Mouse (Mus musculus): ENCODE data around the gene Zdhhc25. TPM values are rescaled to one million over a fixed set of nuclear protein-coding genes. Genes with fewer than 3 reads are reported as not detected.

The Zdhhc25 gene
- polyA plus RNA-seq, 1 experiment from 2014 or later: not detected

DNA sequence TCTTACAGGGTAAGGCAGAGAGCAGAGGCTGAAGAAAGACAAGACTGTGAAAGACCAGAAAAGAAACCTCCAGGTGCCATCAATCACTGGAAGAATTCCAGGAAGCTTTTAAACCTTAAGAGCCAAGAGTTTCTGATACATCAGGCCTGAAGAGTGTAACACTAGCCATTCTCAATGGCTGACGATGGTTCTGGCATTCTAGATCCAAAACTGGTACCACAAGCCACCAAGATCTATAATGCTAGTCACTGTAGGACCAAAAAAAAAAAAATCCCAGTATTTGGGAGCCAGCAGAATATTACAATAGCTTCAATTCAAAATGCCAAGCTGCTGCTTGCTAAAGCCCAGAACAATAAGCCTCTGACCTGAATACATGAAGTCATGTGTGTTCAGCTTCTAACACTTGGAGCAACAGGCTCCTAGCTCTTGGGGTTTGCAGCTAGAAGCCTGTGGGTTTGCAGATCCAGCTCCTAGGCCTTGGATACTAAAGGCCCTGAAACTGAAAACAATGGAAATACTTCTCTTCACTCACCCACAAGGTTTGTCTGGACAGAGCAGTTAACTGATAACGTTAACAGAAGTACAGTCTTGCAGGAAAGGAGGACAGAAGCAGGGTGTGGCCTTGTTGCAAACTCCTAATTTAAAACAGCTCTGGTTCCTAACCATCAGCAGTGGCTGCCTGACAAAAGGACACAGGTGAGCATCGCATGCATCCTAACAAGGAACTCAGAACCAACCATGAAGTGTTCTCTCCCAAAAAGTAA lies 25.4 kb downstream of the Zdhhc25 start:
- no peaks in the 10 kb centered on the region for H3K36me3 ChIP-seq (ENCODE audit: control insufficient read depth, insufficient read depth)
- ATAC-seq: no peak
- WGBS: 80% methylated on average over 3 of the region's 3 CpGs
- H3K4me2 ChIP-seq (ENCODE audit: low read length): no peak overlapping the region
- no peaks in the 10 kb centered on the region for H3K27me3 ChIP-seq (replicated peaks; ENCODE audit: control insufficient read depth, insufficient read depth, low read length)
- H3K27ac ChIP-seq (ENCODE audit: low read length): no peak overlapping the region
- H3K9ac ChIP-seq (replicated peaks; ENCODE audit: low read depth, low read length): no peak overlapping the region
- no peaks in the 10 kb centered on the region for H3K4me1 ChIP-seq (replicated peaks; ENCODE audit: control insufficient read depth, insufficient read depth, low read length)
- H3K9me3 ChIP-seq (ENCODE audit: control insufficient read depth, low read length): peaks cover 2% of the 10 kb centered on the region; the same call in 1 of the 2 replicates
- H3K4me3 ChIP-seq (replicated peaks; ENCODE audit: low read length): no peak overlapping the region

DNA sequence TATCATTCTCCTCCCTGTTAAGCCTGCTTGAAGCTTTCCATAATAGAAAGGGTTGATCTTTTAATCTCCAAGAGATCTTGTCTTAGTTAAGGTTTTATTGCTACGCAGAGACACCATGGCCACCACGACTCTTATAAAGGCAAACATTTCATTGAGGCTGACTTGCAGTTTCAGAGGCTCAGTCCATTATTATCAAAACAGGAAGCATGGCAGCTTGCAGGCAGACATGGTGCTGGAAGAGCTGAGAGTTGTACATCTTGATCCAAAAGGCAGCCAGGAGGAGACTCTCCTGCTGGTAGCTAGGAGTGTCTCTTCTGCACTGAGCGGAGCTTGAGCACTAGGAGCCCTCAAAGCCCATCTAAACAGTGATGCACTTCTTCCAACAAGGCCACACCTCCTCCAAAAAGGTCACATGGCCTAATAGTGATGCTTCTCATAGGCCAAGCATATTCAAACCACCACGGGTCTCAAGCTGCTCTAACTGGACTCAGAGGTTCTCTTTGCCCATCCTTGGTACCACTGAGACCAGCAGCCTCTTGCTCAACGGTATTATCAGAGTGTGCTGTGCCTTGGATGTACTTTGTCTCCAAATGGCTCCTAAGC lies 26.9 kb downstream of the Zdhhc25 start:
- no peaks in the 10 kb centered on the region for H3K27me3 ChIP-seq (replicated peaks; ENCODE audit: control insufficient read depth, insufficient read depth, low read length)
- no peak for ATAC-seq
- peaks cover 2% of the 10 kb centered on the region; the same call in 1 of the 2 replicates for H3K9me3 ChIP-seq (ENCODE audit: control insufficient read depth, low read length)
- no peak overlapping the region for H3K27ac ChIP-seq (ENCODE audit: low read length)
- H3K4me3 ChIP-seq (replicated peaks; ENCODE audit: low read length): no peak overlapping the region
- no peaks in the 10 kb centered on the region for H3K4me1 ChIP-seq (replicated peaks; ENCODE audit: control insufficient read depth, insufficient read depth, low read length)
- no peak overlapping the region for H3K9ac ChIP-seq (replicated peaks; ENCODE audit: low read depth, low read length)
- no peak overlapping the region for H3K4me2 ChIP-seq (ENCODE audit: low read length)
- WGBS: 88% methylated on average over 5 of the region's 5 CpGs
- no peaks in the 10 kb centered on the region for H3K36me3 ChIP-seq (ENCODE audit: control insufficient read depth, insufficient read depth)

DNA sequence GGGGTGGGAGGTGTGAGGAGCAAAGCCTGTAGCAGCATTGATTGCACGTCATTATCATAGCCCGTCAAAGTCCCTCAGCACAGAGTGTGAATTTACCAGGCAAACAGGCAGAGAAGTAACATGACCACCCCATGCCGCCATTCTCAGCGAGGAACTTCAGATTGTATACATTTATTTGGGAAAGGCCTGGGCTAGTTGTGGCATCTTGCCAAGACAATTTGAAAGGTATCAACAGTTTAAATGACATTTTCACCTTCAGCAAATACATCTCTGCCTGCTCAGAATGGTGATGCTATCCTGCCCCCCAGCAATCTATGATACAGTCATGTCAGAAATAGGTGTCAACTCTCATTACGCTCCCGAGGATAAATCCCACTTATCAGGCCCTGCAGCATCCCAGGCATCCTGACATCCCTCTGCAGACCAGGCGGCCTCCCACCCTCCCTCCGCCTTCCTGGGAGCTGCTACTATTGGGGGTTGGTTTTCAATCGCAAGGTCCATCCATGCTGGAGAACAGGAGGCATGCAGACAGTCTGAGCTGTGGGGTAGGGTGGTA lies 28.8 kb downstream of the Zdhhc25 start:
- Histone ChIP-seq H3K4me1 (replicated peaks; ENCODE audit: control insufficient read depth, insufficient read depth, low read length) (no peaks in the 10 kb centered on the region), H3K9ac (replicated peaks; ENCODE audit: low read depth, low read length) (no peak overlapping the region), H3K27me3 (replicated peaks; ENCODE audit: control insufficient read depth, insufficient read depth, low read length) (no peaks in the 10 kb centered on the region), H3K4me2 (ENCODE audit: low read length) (no peak overlapping the region), H3K9me3 (ENCODE audit: control insufficient read depth, low read length) (peaks cover 2% of the 10 kb centered on the region; the same call in 1 of the 2 replicates), H3K4me3 (replicated peaks; ENCODE audit: low read length) (no peak overlapping the region), H3K27ac (ENCODE audit: low read length) (no peak overlapping the region), H3K36me3 (ENCODE audit: control insufficient read depth, insufficient read depth) (no peaks in the 10 kb centered on the region)
- WGBS: 78% methylated on average over 9 of the region's 9 CpGs
- ATAC-seq: no peak

DNA sequence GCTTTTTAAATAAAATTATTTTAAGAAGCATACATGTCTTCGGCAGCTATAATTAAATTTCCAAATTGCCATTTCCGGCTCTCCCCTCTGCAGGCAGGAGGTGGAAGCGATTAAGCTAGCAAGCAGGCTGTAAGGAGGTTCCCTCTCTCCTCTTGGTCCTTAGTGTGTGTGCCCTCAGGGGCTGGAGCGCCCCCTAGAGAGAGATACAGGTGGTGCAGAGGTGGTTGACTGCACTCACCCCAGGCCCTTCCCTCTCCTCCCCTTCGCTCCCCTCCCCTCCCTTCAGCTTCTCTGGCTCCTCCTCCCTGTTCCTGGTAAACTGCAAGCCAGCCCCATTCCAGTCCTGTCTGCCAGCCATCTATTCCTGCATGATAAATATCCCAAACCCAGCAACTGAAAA lies 35.1 kb downstream of the Zdhhc25 start:
- no peak overlapping the region for H3K27ac ChIP-seq (ENCODE audit: low read length)
- no peak overlapping the region for H3K9ac ChIP-seq (replicated peaks; ENCODE audit: low read depth, low read length)
- no peak overlapping the region for H3K4me2 ChIP-seq (ENCODE audit: low read length)
- H3K4me1 ChIP-seq (replicated peaks; ENCODE audit: control insufficient read depth, insufficient read depth, low read length): no peaks in the 10 kb centered on the region
- no peak for ATAC-seq
- WGBS: 75% methylated on average over 5 of the region's 5 CpGs
- H3K9me3 ChIP-seq (ENCODE audit: control insufficient read depth, low read length): no peaks in the 10 kb centered on the region
- H3K4me3 ChIP-seq (replicated peaks; ENCODE audit: low read length): no peak overlapping the region
- no peaks in the 10 kb centered on the region for H3K36me3 ChIP-seq (ENCODE audit: control insufficient read depth, insufficient read depth)
- no peaks in the 10 kb centered on the region for H3K27me3 ChIP-seq (replicated peaks; ENCODE audit: control insufficient read depth, insufficient read depth, low read length)

DNA sequence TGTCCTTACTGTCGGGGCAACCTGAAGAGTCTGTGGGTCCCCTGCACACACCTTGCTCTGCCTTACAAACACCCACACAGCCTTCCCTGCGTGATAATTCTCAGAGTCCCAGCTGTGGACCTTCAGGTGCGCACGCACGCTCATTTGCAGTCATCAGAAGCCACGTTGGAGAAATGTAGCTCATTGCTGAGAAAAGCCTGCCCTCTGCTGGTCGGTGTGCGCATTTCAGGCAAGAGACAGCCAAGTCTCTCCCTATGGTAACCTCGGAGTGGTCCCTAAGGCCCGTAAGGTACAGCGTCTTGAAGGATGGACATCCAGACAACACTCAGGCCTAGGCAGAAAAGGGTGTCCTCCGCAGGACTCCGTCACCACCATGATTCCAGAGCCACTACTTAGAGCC lies 50.9 kb downstream of the Zdhhc25 start:
- Histone ChIP-seq H3K9me3 (ENCODE audit: control insufficient read depth, low read length) (no peaks in the 10 kb centered on the region), H3K4me3 (replicated peaks; ENCODE audit: low read length) (no peak overlapping the region), H3K27me3 (replicated peaks; ENCODE audit: control insufficient read depth, insufficient read depth, low read length) (0 out of 2 replicates have a peak, but pooled peaks cover 4% of the 10 kb centered on the region), H3K4me1 (replicated peaks; ENCODE audit: control insufficient read depth, insufficient read depth, low read length) (peaks cover 3% of the 10 kb centered on the region), H3K4me2 (ENCODE audit: low read length) (no peak overlapping the region), H3K27ac (ENCODE audit: low read length) (no peak overlapping the region), H3K9ac (replicated peaks; ENCODE audit: low read depth, low read length) (no peak overlapping the region), H3K36me3 (ENCODE audit: control insufficient read depth, insufficient read depth) (no peaks in the 10 kb centered on the region)
- peak; percentile 54 for ATAC-seq
- WGBS: 15% methylated on average over 13 of the region's 13 CpGs

Other genes starting within 250 kb of the Zdhhc25 start
- 27.3 and 27.6 TPM in 2 replicates for gene Brd1, start 133.9 kb downstream of the Zdhhc25 start, polyA plus RNA-seq (2015; fragmentation: Nextera tagmentation; extraction: Ambion mirVana)
- 23.1 and 23.8 TPM in 2 replicates for gene Zbed4, start 151.4 kb downstream of the Zdhhc25 start, polyA plus RNA-seq (2015; fragmentation: Nextera tagmentation; extraction: Ambion mirVana)
- 6.6 and 8.8 TPM in 2 replicates for gene Alg12, start 219.0 kb downstream of the Zdhhc25 start, polyA plus RNA-seq (2015; fragmentation: Nextera tagmentation; extraction: Ambion mirVana)
- gene Creld2, start 219.3 kb downstream of the Zdhhc25 start, polyA plus RNA-seq (2015; fragmentation: Nextera tagmentation; extraction: Ambion mirVana): 57.3 and 60.4 TPM in 2 replicates